Mouse (Mus musculus): ENCODE data around the gene Lamtor3. TPM values are rescaled to one million over a fixed set of nuclear protein-coding genes. Genes with fewer than 3 reads are reported as not detected.
"Not testable (repeated sequence)": the region's sequence is repeated elsewhere in the genome, so short reads cannot be mapped to it uniquely, and the experiment has no call there.

Gene Lamtor3
- polyA plus RNA-seq, 1 experiment from 2014 or later = 91.8 TPM

DNA sequence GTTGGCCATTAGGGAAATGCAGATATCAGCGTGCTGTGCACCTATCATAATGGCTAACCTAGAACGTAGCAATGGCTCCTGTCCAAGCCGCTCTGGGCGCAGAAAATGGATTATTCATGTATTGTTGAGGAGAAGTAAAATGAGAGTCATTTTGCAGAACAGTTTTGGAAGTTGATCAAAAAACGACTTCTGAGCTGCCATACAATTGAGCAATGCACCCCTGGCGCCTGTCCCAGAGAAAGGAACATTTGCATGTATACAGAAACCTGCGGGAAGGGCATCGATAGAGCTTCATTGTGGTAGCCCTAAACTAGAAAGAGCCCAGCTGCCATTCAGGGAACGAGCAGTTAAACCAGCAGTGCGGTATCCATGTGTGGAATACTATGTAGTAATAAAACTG, 18.2 kb upstream of the Lamtor3 start:
- H3K27me3 ChIP-seq (ENCODE audit: low read depth, poor library complexity, severe bottlenecking) = no peaks in the 10 kb centered on the region
- DNase-seq (ENCODE audit: low spot score) = no peak
- WGBS = 91% methylated on average over 10 of the region's 10 CpGs
- no peak overlapping the region for H3K27ac ChIP-seq (replicated peaks)
- H3K9me3 ChIP-seq (replicated peaks) = no peaks in the 10 kb centered on the region; the same call in 1 of the 2 replicates
- peaks cover 33% of the 10 kb centered on the region for H3K36me3 ChIP-seq
- H3K4me3 ChIP-seq = no peak overlapping the region
- no peaks in the 10 kb centered on the region for H3K4me1 ChIP-seq

GRCm38 (mm10) chr3:137913093-137913492, 5.2 kb upstream of the Lamtor3 start:
- H3K9me3 ChIP-seq (replicated peaks) = no peaks in the 10 kb centered on the region; the same call in 1 of the 2 replicates
- peaks cover 12% of the 10 kb centered on the region for H3K4me1 ChIP-seq
- no peak overlapping the region for H3K27ac ChIP-seq (replicated peaks)
- no peaks in the 10 kb centered on the region for H3K27me3 ChIP-seq (ENCODE audit: low read depth, poor library complexity, severe bottlenecking)
- 74% methylated on average over 2 of the region's 2 CpGs for WGBS
- no peak for DNase-seq (ENCODE audit: low spot score)
- H3K4me3 ChIP-seq = no peak overlapping the region
- H3K36me3 ChIP-seq = peaks cover 19% of the 10 kb centered on the region

- not testable (repeated sequence) for H3K27me3 ChIP-seq (ENCODE audit: low read depth, poor library complexity, severe bottlenecking); H3K4me3 ChIP-seq; H3K27ac ChIP-seq (replicated peaks); DNase-seq (ENCODE audit: low spot score); H3K9me3 ChIP-seq (replicated peaks); H3K36me3 ChIP-seq
- 100% methylated on average over 1 of the region's 1 CpGs for WGBS
- H3K4me1 ChIP-seq = peaks cover 22% of the 10 kb centered on the region
Measured at GRCm38 (mm10) chr3:137914567-137914966, 3.7 kb upstream of the Lamtor3 start.

DNA sequence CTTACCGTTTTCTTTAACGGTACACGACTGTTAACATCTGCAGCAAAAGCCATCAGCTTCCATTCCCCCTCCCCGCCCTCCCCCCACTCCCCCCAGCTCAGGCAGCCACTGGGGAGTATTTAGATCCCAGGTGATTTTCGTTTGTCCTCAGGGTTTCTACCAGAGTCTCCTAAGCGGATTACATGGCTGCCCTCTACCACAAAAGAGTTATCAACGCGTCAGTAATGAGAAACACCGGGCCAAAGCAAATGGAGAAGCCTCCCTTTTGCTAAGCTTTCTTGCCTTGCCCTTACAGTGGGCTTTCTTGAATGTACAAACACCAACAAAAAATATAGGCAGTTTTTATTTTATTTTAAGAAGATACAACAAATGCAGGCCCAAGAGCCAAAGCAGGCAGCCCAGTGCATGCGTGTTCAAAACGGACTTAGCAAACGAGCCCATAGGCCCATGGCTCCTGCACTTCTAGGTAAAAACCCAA, 573 bp upstream of the Lamtor3 start:
- H3K4me3 ChIP-seq = peak overlapping the region; percentile 86
- H3K4me1 ChIP-seq = peaks cover 24% of the 10 kb centered on the region
- WGBS = 5% methylated on average over 12 of the region's 12 CpGs
- H3K27ac ChIP-seq (replicated peaks) = peak overlapping the region; percentile 88
- H3K9me3 ChIP-seq (replicated peaks) = no peaks in the 10 kb centered on the region
- no peaks in the 10 kb centered on the region for H3K27me3 ChIP-seq (ENCODE audit: low read depth, poor library complexity, severe bottlenecking)
- H3K36me3 ChIP-seq = peaks cover 14% of the 10 kb centered on the region
- DNase-seq (ENCODE audit: low spot score) = peak; percentile 47

DNA sequence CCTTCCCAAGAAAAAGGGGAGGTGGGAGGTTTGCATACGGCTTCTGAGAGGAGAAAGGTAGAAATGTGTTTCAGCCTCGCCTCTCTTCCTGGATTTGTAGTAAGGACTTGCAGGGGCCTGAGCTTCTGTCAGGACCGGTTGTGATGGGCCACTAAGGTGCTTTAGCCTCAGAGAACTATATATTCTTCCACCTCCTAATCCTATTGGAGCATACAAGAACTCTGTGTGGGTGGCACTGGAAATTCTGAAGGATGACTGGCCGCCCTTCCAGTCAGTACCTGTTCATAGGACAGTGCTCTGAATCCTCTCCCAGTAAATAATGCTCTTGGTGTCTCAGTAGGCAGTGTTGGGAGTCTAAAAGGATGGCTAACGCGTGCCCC, 616 bp downstream of the Lamtor3 start:
- Histone ChIP-seq H3K27me3 (ENCODE audit: low read depth, poor library complexity, severe bottlenecking) (no peaks in the 10 kb centered on the region), H3K27ac (replicated peaks) (peak overlapping the region; percentile 88), H3K4me3 (peak overlapping the region; percentile 86), H3K4me1 (peaks cover 24% of the 10 kb centered on the region), H3K9me3 (replicated peaks) (no peaks in the 10 kb centered on the region), H3K36me3 (peaks cover 19% of the 10 kb centered on the region)
- 17% methylated on average over 6 of the region's 6 CpGs for WGBS
- DNase-seq (ENCODE audit: low spot score) = no peak

- WGBS = 93% methylated on average over 7 of the region's 7 CpGs
- H3K36me3 ChIP-seq = peaks cover 23% of the 10 kb centered on the region
Measured at GRCm38 (mm10) chr3:137919398-137919797, 1.1 kb downstream of the Lamtor3 start.

GRCm38 (mm10) chr3:137920594-137920993, 2.3 kb downstream of the Lamtor3 start:
- Histone ChIP-seq H3K9me3 (replicated peaks) (no peaks in the 10 kb centered on the region), H3K36me3 (peaks cover 31% of the 10 kb centered on the region), H3K4me3 (no peak overlapping the region), H3K27ac (replicated peaks) (no peak overlapping the region), H3K27me3 (ENCODE audit: low read depth, poor library complexity, severe bottlenecking) (no peaks in the 10 kb centered on the region), H3K4me1 (peaks cover 24% of the 10 kb centered on the region)
- 93% methylated on average over 4 of the region's 4 CpGs for WGBS
- DNase-seq (ENCODE audit: low spot score) = no peak

More at GRCm38 (mm10) chr3:137919398-137919797, 1.1 kb downstream of the Lamtor3 start:
- Histone ChIP-seq H3K4me1 (peaks cover 24% of the 10 kb centered on the region), H3K4me3 (peak overlapping the region; percentile 86), H3K27me3 (ENCODE audit: low read depth, poor library complexity, severe bottlenecking) (no peaks in the 10 kb centered on the region), H3K27ac (replicated peaks) (peak overlapping the region; percentile 88; the same call in 1 of the 2 replicates), H3K9me3 (replicated peaks) (no peaks in the 10 kb centered on the region)
- DNase-seq (ENCODE audit: low spot score) = no peak

DNA sequence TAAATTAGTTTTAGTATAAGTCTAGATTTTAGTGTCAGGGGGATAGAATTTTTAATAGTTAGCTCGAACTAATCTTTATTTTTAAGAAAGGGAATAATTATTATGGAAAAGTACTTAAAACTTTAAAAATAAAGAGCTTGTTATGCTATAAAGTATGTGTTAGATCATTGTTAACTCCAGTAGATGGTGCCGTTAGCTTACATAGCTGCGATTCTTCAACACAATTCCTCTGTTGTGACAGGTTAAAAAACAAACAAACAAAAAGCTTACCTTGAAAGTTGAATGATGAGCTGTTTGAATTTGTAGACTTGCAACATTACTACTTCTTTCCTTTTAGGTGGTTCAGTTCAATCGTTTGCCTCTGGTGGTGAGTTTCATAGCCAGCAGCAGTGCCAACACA, 8.7 kb downstream of the Lamtor3 start:
- 94% methylated on average over 4 of the region's 4 CpGs for WGBS
- Histone ChIP-seq H3K4me3 (no peak overlapping the region), H3K36me3 (peaks cover 55% of the 10 kb centered on the region), H3K27ac (replicated peaks) (no peak overlapping the region), H3K27me3 (ENCODE audit: low read depth, poor library complexity, severe bottlenecking) (no peaks in the 10 kb centered on the region), H3K9me3 (replicated peaks) (no peaks in the 10 kb centered on the region), H3K4me1 (no peaks in the 10 kb centered on the region)
- DNase-seq (ENCODE audit: low spot score) = no peak

DNA sequence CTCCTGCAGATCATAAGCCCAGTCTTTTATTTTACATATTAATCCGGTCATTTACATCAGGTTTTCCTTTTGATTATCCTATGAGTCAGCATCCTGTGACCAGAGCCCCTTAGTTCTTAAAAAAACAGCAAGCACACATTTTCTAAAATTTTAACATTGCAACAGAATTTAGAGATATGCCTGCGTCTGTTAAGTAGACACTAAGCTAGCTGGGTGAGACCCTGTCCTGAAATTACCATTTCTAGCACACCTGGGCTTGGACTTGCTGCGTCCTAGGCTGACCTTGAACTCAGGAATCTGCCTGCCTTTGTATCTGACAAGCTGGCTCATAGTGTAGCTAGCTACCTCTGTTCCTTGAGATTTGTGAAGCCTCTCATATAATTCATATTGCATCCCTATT, 11.6 kb downstream of the Lamtor3 start:
- Histone ChIP-seq H3K4me3 (no peak overlapping the region), H3K4me1 (peaks cover 4% of the 10 kb centered on the region; the same call in 1 of the 2 replicates), H3K9me3 (replicated peaks) (no peaks in the 10 kb centered on the region), H3K27me3 (ENCODE audit: low read depth, poor library complexity, severe bottlenecking) (no peaks in the 10 kb centered on the region), H3K27ac (replicated peaks) (no peak overlapping the region), H3K36me3 (peaks cover 39% of the 10 kb centered on the region)
- 91% methylated on average over 3 of the region's 3 CpGs for WGBS
- no peak for DNase-seq (ENCODE audit: low spot score)

DNA sequence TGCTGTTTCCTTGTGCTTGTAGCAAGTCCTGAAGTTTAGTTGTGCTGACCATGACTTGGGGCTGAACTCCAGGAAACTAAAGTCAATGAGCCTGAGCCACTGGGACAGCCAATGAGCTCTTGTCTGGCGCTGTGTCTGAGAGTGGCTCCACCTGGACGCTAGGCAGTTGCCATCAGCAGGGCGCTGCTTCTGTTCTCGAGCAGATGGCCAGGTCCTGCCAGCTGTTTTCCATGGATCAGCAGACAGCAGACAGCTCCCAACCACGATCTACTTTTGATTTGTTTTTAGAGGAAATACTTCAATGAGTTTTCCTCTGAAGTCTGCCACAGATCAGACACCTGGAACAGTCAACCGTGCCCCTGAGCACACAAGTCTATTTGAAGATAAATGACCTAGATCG, 14.4 kb downstream of the Lamtor3 start:
- peaks cover 31% of the 10 kb centered on the region for H3K4me1 ChIP-seq
- 75% methylated on average over 7 of the region's 7 CpGs for WGBS
- no peak for DNase-seq (ENCODE audit: low spot score)

DNA sequence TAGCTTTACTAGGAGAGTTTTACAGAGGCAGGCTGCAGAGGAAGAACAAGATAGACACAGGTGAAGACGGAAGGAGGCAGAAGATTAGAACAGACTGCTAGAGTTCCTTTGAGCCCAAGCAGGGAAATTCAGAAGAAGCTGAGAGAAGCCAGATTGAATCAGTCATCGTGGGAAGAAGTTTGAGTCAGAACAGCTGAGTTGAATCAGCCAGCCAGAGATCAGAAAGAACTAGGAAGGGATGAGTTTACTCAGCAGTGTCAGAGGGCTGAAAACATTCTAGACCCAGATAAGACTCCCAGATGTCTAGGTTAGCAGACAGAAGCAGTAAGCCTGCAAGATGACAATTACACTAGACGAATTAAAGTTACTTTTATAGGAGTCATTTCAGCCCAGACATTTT, 15.7 kb downstream of the Lamtor3 start:
- Histone ChIP-seq H3K9me3 (replicated peaks) (no peaks in the 10 kb centered on the region), H3K27ac (replicated peaks) (no peak overlapping the region), H3K4me1 (peaks cover 36% of the 10 kb centered on the region), H3K4me3 (no peak overlapping the region), H3K36me3 (peaks cover 5% of the 10 kb centered on the region), H3K27me3 (ENCODE audit: low read depth, poor library complexity, severe bottlenecking) (no peaks in the 10 kb centered on the region)
- WGBS = 83% methylated on average over 3 of the region's 3 CpGs
- no peak for DNase-seq (ENCODE audit: low spot score)

More for the DNA sequence above, 14.4 kb downstream of the Lamtor3 start:
- no peak overlapping the region for H3K27ac ChIP-seq (replicated peaks)
- no peaks in the 10 kb centered on the region for H3K27me3 ChIP-seq (ENCODE audit: low read depth, poor library complexity, severe bottlenecking)
- no peaks in the 10 kb centered on the region for H3K9me3 ChIP-seq (replicated peaks)
- no peak overlapping the region for H3K4me3 ChIP-seq
- H3K36me3 ChIP-seq = peaks cover 14% of the 10 kb centered on the region

GRCm38 (mm10) chr3:137935570-137936525, 17.5 kb downstream of the Lamtor3 start:
- no peak for DNase-seq (ENCODE audit: low spot score)
- no peaks in the 10 kb centered on the region for H3K27me3 ChIP-seq (ENCODE audit: low read depth, poor library complexity, severe bottlenecking)
- peaks cover 36% of the 10 kb centered on the region for H3K4me1 ChIP-seq
- H3K9me3 ChIP-seq (replicated peaks) = no peaks in the 10 kb centered on the region
- no peak overlapping the region for H3K4me3 ChIP-seq
- WGBS = 48% methylated on average over 5 of the region's 5 CpGs
- no peaks in the 10 kb centered on the region for H3K36me3 ChIP-seq
- peak overlapping the region; percentile 73 for H3K27ac ChIP-seq (replicated peaks)

GRCm38 (mm10) chr3:137936541-137936940, 18.2 kb downstream of the Lamtor3 start:
- Histone ChIP-seq H3K36me3 (no peaks in the 10 kb centered on the region), H3K4me3 (no peak overlapping the region), H3K27me3 (ENCODE audit: low read depth, poor library complexity, severe bottlenecking) (no peaks in the 10 kb centered on the region), H3K9me3 (replicated peaks) (no peaks in the 10 kb centered on the region), H3K4me1 (peaks cover 36% of the 10 kb centered on the region), H3K27ac (replicated peaks) (peak overlapping the region; percentile 73)
- no peak for DNase-seq (ENCODE audit: low spot score)
- 34% methylated on average over 6 of the region's 6 CpGs for WGBS
